Mouse (Mus musculus) intestine, embryonic 14.5 days (tissue): Measurements from ENCODE around the gene Asap2. TPM values are rescaled to one million over a fixed set of nuclear protein-coding genes. Genes with fewer than 3 reads are reported as not detected.

Experiments
- ATAC-seq: fragments of 200-750 bp; cut with Nextera tagmentation; replicated peaks from 2 replicates; pipeline ENCODE4 v1.8.0; 2017; ENCODE audit warnings: low read depth, moderate number of reproducible peaks, moderate TSS enrichment, moderate library complexity; ENCODE audit not compliant: low FRiP score, low TSS enrichment
- DNase-seq: peaks from one replicate; pipeline ENCODE4 v3.0.0-alpha.2; 2018; ENCODE audit warnings: low spot score
- H3K27ac ChIP-seq: fragments of 300-500 bp; sonication (generic); 2 replicates; pipeline ENCODE4 v1.5.1; 2014; ENCODE audit warnings: low read depth, mild to moderate bottlenecking, control low read depth
- H3K27me3 ChIP-seq: fragments of 300-500 bp; sonication (generic); replicated peaks from 2 replicates; pipeline ENCODE4 v1.6.1; 2014; ENCODE audit warnings: low read length, control low read depth; ENCODE audit not compliant: control insufficient read depth, insufficient read depth
- H3K36me3 ChIP-seq: fragments of 300-500 bp; sonication (generic); 2 replicates; pipeline ENCODE4 v1.6.1; 2014; ENCODE audit warnings: low read length, control low read depth; ENCODE audit not compliant: control insufficient read depth, insufficient read depth
- H3K4me1 ChIP-seq: fragments of 300-500 bp; sonication (generic); replicated peaks from 2 replicates; pipeline ENCODE4 v1.6.1; 2014; ENCODE audit warnings: low read length, control low read depth, mixed read lengths; ENCODE audit not compliant: control insufficient read depth, insufficient read depth
- H3K4me2 ChIP-seq: fragments of 300-500 bp; sonication (generic); 2 replicates; pipeline ENCODE4 v1.6.1; 2014; ENCODE audit warnings: low read length
- H3K4me3 ChIP-seq: fragments of 300-500 bp; sonication (generic); 2 replicates; pipeline ENCODE4 v1.5.1; 2014; ENCODE audit warnings: low read depth, low read length, control low read depth, mixed read lengths
- H3K9ac ChIP-seq: fragments of 300-500 bp; sonication (generic); 2 replicates; pipeline ENCODE4 v1.6.1; 2014; ENCODE audit warnings: mild to moderate bottlenecking, low read length
- H3K9me3 ChIP-seq: fragments of 300-500 bp; sonication (generic); 2 replicates; pipeline ENCODE4 v1.6.1; 2016; ENCODE audit warnings: low read length, control low read depth; ENCODE audit not compliant: control insufficient read depth
- whole genome bisulfite sequencing: fragments of 180-500 bp; shearing (Covaris S2); extraction: QIAGEN DNeasy Blood & Tissue Kit; methylation state at CpG from one replicate; pipeline ENCODE4 v1.1.7; 2014; 5-methylcytosine and 5-hydroxymethylcytosine counted together
- polyA plus RNA-seq: library from polyadenylated mRNA; unstranded; fragments of >200 nt; fragmentation: Nextera tagmentation; extraction: Ambion mirVana; gene quantifications from 2 replicates; pipeline ENCODE4 v1.2.1, GENCODE M21; 2014

Gene Asap2
- polyA plus RNA-seq, 1 experiment from 2014 or later, result 10.2 TPM

GRCm38 (mm10) chr12:21126516-21126915, 136.3 kb downstream of the Asap2 start:
- H3K36me3 ChIP-seq, result no peaks in the 10 kb centered on the region
- DNase-seq (no peak), ATAC-seq (no peak)
- H3K4me2 ChIP-seq, result no peak overlapping the region
- H3K4me1 ChIP-seq, result peaks cover 30% of the 10 kb centered on the region
- no peak overlapping the region for H3K27ac ChIP-seq
- WGBS, result 84% methylated on average over 4 of the region's 4 CpGs
- H3K27me3 ChIP-seq, result no peaks in the 10 kb centered on the region
- no peak overlapping the region for H3K9ac ChIP-seq
- H3K9me3 ChIP-seq, result no peaks in the 10 kb centered on the region
- no peak overlapping the region for H3K4me3 ChIP-seq

GRCm38 (mm10) chr12:21128930-21129869, 138.9 kb downstream of the Asap2 start:
- ATAC-seq, result no peak
- H3K36me3 ChIP-seq, result no peaks in the 10 kb centered on the region
- WGBS, result 74% methylated on average over 9 of the region's 9 CpGs
- no peak overlapping the region for H3K27ac ChIP-seq
- no peaks in the 10 kb centered on the region for H3K27me3 ChIP-seq
- DNase-seq, result peak; percentile 49
- no peak overlapping the region for H3K9ac ChIP-seq
- H3K4me2 ChIP-seq, result no peak overlapping the region
- H3K4me3 ChIP-seq, result no peak overlapping the region
- H3K9me3 ChIP-seq, result no peaks in the 10 kb centered on the region
- peaks cover 49% of the 10 kb centered on the region for H3K4me1 ChIP-seq

- WGBS, result 80% methylated on average over 10 of the region's 10 CpGs
- Histone ChIP-seq H3K36me3 (no peaks in the 10 kb centered on the region), H3K4me3 (no peak overlapping the region), H3K9ac (no peak overlapping the region), H3K27me3 (no peaks in the 10 kb centered on the region), H3K4me2 (no peak overlapping the region), H3K9me3 (no peaks in the 10 kb centered on the region), H3K4me1 (peaks cover 53% of the 10 kb centered on the region), H3K27ac (no peak overlapping the region)
- DNase-seq (no peak), ATAC-seq (no peak)
Observed at GRCm38 (mm10) chr12:21130274-21130823, 140.1 kb downstream of the Asap2 start.

- H3K27ac ChIP-seq, result peak overlapping the region; percentile 10; the same call in 1 of the 2 replicates
- no peaks in the 10 kb centered on the region for H3K9me3 ChIP-seq
- no peaks in the 10 kb centered on the region for H3K36me3 ChIP-seq
- ATAC-seq (no peak), DNase-seq (no peak)
- H3K27me3 ChIP-seq, result no peaks in the 10 kb centered on the region
- H3K4me2 ChIP-seq, result no peak overlapping the region
- WGBS, result 27% methylated on average over 10 of the region's 10 CpGs
- no peak overlapping the region for H3K9ac ChIP-seq
- peaks cover 46% of the 10 kb centered on the region for H3K4me1 ChIP-seq
- no peak overlapping the region for H3K4me3 ChIP-seq
Observed at GRCm38 (mm10) chr12:21132537-21132936, 142.3 kb downstream of the Asap2 start.

GRCm38 (mm10) chr12:21133031-21133430, 142.8 kb downstream of the Asap2 start:
- ATAC-seq (no peak), DNase-seq (no peak)
- no peak overlapping the region for H3K4me3 ChIP-seq
- WGBS, result 66% methylated on average over 4 of the region's 4 CpGs
- H3K36me3 ChIP-seq, result no peaks in the 10 kb centered on the region
- no peaks in the 10 kb centered on the region for H3K9me3 ChIP-seq
- no peak overlapping the region for H3K27ac ChIP-seq
- H3K4me2 ChIP-seq, result no peak overlapping the region
- no peaks in the 10 kb centered on the region for H3K27me3 ChIP-seq
- H3K4me1 ChIP-seq, result peaks cover 41% of the 10 kb centered on the region
- H3K9ac ChIP-seq, result no peak overlapping the region

GRCm38 (mm10) chr12:21133972-21134859, 144.0 kb downstream of the Asap2 start:
- Histone ChIP-seq H3K9ac (no peak overlapping the region), H3K27ac (no peak overlapping the region; the same call in 1 of the 2 replicates), H3K36me3 (no peaks in the 10 kb centered on the region), H3K4me2 (no peak overlapping the region; the same call in 1 of the 2 replicates), H3K27me3 (no peaks in the 10 kb centered on the region), H3K4me1 (peaks cover 34% of the 10 kb centered on the region), H3K4me3 (no peak overlapping the region), H3K9me3 (no peaks in the 10 kb centered on the region)
- WGBS, result 40% methylated on average over 17 of the region's 17 CpGs
- DNase-seq (no peak), ATAC-seq (peak; percentile 18; the same call in 1 of the 2 replicates)

GRCm38 (mm10) chr12:21135651-21136461, 145.6 kb downstream of the Asap2 start:
- ATAC-seq, result peak; percentile 59; the same call in 1 of the 2 replicates
- H3K4me1 ChIP-seq, result peaks cover 34% of the 10 kb centered on the region
- 33% methylated on average over 8 of the region's 8 CpGs for WGBS
- no peak overlapping the region for H3K4me2 ChIP-seq
- no peaks in the 10 kb centered on the region for H3K36me3 ChIP-seq
- H3K27me3 ChIP-seq, result no peaks in the 10 kb centered on the region
- H3K27ac ChIP-seq, result peak overlapping the region; percentile 60; the same call in 1 of the 2 replicates
- DNase-seq, result peak; percentile 66
- H3K4me3 ChIP-seq, result no peak overlapping the region
- H3K9me3 ChIP-seq, result no peaks in the 10 kb centered on the region
- H3K9ac ChIP-seq, result no peak overlapping the region

GRCm38 (mm10) chr12:21136462-21136751, 146.1 kb downstream of the Asap2 start:
- no peak for ATAC-seq
- H3K27ac ChIP-seq, result peak overlapping the region; percentile 5; the same call in 1 of the 2 replicates
- no peak overlapping the region for H3K9ac ChIP-seq
- H3K27me3 ChIP-seq, result no peaks in the 10 kb centered on the region
- no peaks in the 10 kb centered on the region for H3K36me3 ChIP-seq
- no peak overlapping the region for H3K4me2 ChIP-seq
- H3K4me1 ChIP-seq, result peaks cover 34% of the 10 kb centered on the region
- no peak overlapping the region for H3K4me3 ChIP-seq
- H3K9me3 ChIP-seq, result no peaks in the 10 kb centered on the region
- 76% methylated on average over 2 of the region's 2 CpGs for WGBS
- DNase-seq, result no peak
